Mouse (Mus musculus): ENCODE measurements around the gene Cfap100.

Gene Cfap100

GRCm38 (mm10) chr6:90390629-90391028 is 38.0 kb downstream of the Cfap100 start:
- no peak for DNase-seq (ENCODE audit: inconsistent age in 2 of 2, low spot score in 1 of 2)

- DNase-seq (ENCODE audit: inconsistent age in 2 of 2, low spot score in 1 of 2) = peak; percentile 44 to 70
These were observed 47.1 kb downstream of the Cfap100 start for GRCm38 (mm10) chr6:90381465-90381864.

DNA sequence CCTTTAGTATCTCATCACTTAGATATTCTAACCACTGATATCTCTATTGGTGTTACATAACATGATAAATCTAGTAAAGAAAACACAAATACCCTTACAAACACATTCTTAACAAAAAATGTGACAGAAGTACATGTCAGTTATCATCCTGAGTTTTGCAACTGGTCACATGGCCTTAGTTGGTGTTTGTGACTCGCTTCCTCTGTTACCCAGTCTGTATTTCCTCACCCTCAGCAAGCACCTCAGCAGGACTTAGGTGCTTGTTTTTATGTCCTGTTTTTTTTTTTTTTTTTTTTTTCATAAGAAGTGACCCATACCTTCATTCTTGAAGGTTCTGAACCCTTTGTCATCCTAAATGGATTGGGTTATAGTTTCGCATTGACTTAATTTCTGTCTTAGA is 50.9 kb downstream of the Cfap100 start:
- no peak for DNase-seq (ENCODE audit: inconsistent age in 2 of 2, low spot score in 1 of 2)

DNA sequence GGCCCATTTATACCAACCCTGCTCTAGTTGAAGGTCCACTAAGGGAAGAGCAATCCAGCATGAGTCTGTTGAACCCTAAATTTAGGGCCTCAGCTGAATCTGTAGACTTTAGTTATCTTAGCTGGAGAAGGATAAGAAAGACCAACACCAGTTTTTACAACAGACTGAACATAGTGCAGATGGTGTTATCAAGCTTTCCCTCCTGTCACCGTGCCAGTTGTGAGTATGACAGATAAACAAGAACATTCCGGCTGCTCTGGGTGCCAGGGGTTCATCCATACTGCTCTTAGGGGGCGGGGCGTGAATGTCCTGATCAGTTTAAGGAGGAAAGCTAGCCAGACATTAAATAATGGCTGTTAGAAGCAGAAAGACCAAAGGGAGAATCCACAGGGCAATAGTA is 54.0 kb downstream of the Cfap100 start:
- DNase-seq (ENCODE audit: inconsistent age in 2 of 2, low spot score in 1 of 2) = no peak

GRCm38 (mm10) chr6:90369725-90370553 is 58.7 kb downstream of the Cfap100 start:
- DNase-seq (ENCODE audit: inconsistent age in 2 of 2, low spot score in 1 of 2) = peak; percentile 64 to 82

GRCm38 (mm10) chr6:90368976-90369724 is 59.4 kb downstream of the Cfap100 start, which contains the start of gene Zxdc:
Zxdc (plus strand) TSS chr6:90369492.
- peak; percentile 100 for DNase-seq (ENCODE audit: inconsistent age in 2 of 2, low spot score in 1 of 2)

GRCm38 (mm10) chr6:90363301-90363700 is 65.3 kb downstream of the Cfap100 start:
- DNase-seq (ENCODE audit: inconsistent age in 2 of 2, low spot score in 1 of 2) = peak; percentile 89

- DNase-seq (ENCODE audit: inconsistent age in 2 of 2, low spot score in 1 of 2) = peak in 1 of 2 experiments; percentile 61
These were observed 67.5 kb downstream of the Cfap100 start for GRCm38 (mm10) chr6:90360922-90361614.

DNA sequence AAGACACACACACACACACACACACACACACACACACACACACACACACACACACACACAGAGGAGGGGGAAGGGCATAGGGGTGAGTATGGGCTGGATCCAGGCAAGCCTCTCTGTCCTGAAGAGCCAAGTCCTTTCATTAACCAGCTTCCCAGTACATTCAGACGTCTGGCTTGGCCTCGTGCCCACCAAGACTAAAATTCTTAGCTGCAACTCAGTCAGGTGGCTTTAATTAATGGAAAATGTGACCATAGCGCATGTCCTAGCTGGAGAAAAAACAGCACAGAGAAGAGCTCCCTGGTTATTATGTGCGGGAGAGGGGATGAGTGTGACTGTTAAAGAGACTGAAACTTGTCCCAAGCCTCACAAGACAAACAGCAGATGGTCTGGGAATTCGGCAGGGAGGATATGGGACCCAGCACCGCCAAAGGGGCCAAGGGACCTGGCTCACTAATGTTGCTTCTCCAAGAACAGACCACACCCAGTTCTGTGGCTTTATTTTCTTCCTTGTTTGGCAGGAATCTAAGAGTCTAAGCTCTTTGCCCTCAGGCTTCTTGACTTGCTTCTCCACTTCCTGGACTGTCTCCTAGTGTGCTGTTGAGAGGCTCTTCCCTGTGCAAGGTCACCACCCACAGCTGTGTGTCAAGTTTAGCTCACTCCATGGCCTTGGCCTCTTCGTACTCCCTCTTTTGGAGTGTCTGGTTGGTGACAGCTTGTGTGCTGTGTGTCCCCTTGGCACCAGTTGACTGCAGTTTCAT is 68.4 kb downstream of the Cfap100 start:
- peak; percentile 88 to 92 for DNase-seq (ENCODE audit: inconsistent age in 2 of 2, low spot score in 1 of 2)

DNA sequence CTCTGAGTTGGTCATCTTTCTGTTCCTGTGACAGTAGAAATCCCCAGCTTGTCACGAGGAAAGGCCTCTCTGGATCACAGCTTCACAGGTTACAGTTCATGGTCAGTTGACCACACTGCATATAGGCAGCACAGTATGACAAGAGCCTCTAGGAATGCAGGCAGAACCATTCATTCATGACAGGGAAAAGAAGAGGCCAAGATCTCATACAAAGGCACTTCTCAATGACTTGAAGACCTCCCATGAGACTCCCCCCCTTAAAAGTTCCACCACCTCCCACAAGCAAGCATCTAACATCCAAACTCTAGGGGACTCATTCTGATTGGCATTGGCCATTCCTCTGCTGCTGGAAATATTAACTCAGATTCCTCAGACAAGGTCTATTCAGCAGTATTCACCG is 69.2 kb downstream of the Cfap100 start:
- DNase-seq (ENCODE audit: inconsistent age in 2 of 2, low spot score in 1 of 2) = peak in 1 of 2 experiments; percentile 52

DNA sequence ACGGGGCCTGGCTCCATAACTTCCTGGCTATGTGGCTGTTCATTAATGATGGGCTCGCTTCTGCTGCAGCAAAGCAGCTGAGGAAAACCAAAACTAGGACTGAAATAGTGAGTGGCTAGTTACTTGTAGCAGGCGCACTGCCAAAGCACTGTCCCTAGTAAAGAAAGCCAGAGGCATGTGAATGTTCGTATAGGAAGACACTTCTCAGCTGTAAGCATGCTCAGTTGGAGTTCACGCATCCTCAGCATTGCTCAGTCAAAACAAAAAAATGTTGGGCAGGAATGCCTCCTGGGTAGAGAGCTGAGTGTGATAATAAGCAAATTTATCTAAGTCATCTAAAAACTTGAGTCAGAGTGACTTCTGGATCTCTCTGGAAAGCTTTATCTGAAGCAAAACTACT is 70.5 kb downstream of the Cfap100 start:
- peak in 1 of 2 experiments; percentile 48 for DNase-seq (ENCODE audit: inconsistent age in 2 of 2, low spot score in 1 of 2)

Data from adrenal gland, adult (tissue).